Mouse (Mus musculus) spleen, adult 12 weeks (tissue): Measurements from ENCODE around the gene Fer.

Experiments used
- DNase-seq: peaks from one replicate; pipeline ENCODE4 v3.0.0; 2022; ENCODE audit warnings: low spot score

Gene Fer

GRCm38 (mm10) chr17:64086875-64087608 lies 224.2 kb downstream of the Fer start:
- no peak for DNase-seq

GRCm38 (mm10) chr17:64087871-64088270 lies 225.0 kb downstream of the Fer start:
- no peak for DNase-seq

GRCm38 (mm10) chr17:64093716-64094115 lies 230.9 kb downstream of the Fer start:
- no peak for DNase-seq

GRCm38 (mm10) chr17:64096811-64097210 lies 233.9 kb downstream of the Fer start:
- DNase-seq: no peak

- DNase-seq: no peak
Observed at GRCm38 (mm10) chr17:64097788-64098359, 235.0 kb downstream of the Fer start.

DNA sequence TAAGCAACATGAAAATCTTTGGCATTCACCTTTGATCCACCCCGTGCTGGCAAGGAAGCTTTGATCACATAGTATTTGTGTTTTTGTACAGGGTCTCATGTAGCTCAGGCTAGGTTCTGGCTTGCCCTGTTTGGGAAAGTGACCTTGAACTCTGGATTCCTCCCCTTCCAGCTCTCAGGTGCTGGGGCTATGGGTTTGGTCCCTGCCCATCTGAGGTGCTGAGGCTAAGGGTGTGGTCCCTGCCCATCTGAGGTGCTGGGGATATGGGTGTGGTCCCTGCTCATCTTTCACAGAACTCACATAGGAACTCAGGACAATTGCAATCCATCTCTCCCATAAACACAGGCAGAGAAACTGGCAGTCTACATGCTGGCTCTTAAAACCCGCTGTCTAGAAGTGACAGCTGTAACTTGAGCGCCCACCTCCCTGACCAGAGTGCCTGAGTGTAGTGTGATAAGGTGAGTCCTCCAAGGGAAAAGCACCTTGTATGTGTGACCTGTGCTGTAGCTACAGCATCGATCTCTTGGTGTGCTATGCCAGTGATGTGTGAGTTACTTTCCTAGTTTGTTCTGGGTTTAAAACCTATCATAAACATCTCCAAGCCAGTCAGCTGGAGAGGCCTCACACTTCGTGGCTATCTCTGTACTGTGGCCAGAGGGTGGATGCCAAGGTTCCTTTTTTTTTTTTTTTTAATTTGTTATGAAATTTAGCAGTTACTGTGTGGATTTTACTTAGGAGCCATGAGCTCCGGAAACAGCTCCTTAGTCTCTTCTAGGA lies 236.7 kb downstream of the Fer start:
- no peak for DNase-seq

GRCm38 (mm10) chr17:64100172-64100510 lies 237.3 kb downstream of the Fer start:
- no peak for DNase-seq

- no peak for DNase-seq
Observed at GRCm38 (mm10) chr17:64108773-64109172, 245.9 kb downstream of the Fer start.

- no peak for DNase-seq
Observed at GRCm38 (mm10) chr17:64109871-64110270, 247.0 kb downstream of the Fer start.

- no peak for DNase-seq
Observed at GRCm38 (mm10) chr17:64113625-64114024, 250.8 kb downstream of the Fer start.

- no peak for DNase-seq
Observed at GRCm38 (mm10) chr17:64116762-64117161, 253.9 kb downstream of the Fer start.

DNA sequence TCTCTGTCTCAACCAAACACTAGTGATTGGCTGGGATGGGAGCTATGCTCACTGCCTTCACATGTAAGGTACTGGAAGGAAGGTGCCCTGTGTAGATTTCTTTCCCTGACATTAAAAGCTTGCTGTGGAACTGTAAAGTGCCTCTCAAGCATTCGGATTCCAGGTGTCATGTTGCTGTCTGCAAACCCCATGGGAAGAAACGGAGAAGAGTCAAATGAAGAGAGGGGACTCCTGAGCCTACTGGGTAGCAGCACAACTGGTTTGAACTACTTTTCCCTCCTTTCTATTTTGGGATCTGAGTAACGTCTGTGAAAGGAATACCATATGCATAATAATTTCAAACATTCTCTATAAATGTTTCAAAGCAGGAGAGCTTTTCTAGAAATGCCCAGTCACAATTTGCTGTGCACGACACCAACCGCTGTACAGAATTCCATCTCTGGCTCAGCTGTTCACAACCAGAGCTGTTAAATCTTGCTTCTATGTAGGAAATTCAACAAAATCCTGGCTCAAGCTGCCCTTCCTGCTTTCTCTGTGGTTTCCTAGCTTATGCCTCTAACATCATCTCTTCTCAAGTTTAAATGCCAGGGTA lies 256.9 kb downstream of the Fer start:
- DNase-seq: no peak

GRCm38 (mm10) chr17:64122556-64122955 lies 259.7 kb downstream of the Fer start:
- no peak for DNase-seq

GRCm38 (mm10) chr17:64123732-64124131 lies 260.9 kb downstream of the Fer start:
- no peak for DNase-seq

GRCm38 (mm10) chr17:64126904-64127303 lies 264.0 kb downstream of the Fer start:
- DNase-seq: no peak

GRCm38 (mm10) chr17:64129750-64130149 lies 266.9 kb downstream of the Fer start:
- no peak for DNase-seq

- DNase-seq: no peak
Observed at GRCm38 (mm10) chr17:64130356-64130755, 267.5 kb downstream of the Fer start.

DNA sequence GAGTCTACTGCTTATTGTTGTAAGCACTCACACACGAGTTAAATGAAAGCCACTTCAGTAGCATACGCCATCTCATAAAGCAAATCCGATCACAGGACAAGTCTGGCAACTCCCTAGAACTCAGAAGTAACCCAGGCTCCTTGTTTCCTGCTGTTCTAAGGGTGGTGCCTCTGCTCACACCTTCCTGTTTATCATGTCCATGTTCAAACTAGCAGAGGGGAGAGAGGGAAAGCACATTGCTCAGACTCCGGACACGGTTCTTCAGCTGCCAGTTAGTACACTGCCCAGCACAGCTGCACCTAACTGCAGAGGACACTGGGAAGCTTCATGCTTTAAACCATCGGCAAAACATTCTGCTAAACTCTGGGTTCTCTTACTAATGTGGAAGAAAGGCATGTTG lies 269.3 kb downstream of the Fer start:
- no peak for DNase-seq

DNA sequence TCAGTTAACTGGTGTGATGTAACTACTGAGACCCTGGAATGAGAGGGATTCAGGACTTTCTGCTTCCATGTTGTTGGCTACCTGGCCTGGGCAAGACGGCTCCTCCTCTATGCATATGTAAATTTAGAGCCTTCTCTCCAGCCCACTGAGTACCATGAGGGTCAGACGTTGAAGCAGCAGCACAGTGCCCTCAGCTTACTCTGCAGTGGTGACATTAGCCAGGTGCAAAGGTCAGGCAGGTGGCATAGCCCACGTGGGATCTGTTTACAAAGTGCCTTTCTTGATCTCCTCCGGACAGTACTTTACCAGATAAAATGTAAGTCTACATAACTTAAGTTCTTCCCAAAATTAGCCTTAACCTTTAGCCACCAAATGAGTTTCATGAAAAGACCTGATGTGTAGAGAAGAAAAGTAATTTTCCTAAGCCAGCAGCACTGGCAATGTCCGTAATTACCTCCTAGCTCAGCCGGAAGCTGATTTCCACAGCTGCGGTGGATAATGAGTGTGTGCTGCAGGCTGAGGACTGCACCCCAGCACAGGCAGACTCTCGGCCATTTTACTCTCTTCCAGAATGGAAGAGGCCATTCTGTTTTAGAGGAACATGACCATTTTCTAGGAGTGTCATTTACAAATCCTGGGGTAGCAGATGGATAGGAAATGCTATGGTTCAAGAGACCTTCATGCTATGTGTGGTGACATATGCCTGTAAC lies 273.2 kb downstream of the Fer start:
- no peak for DNase-seq

DNA sequence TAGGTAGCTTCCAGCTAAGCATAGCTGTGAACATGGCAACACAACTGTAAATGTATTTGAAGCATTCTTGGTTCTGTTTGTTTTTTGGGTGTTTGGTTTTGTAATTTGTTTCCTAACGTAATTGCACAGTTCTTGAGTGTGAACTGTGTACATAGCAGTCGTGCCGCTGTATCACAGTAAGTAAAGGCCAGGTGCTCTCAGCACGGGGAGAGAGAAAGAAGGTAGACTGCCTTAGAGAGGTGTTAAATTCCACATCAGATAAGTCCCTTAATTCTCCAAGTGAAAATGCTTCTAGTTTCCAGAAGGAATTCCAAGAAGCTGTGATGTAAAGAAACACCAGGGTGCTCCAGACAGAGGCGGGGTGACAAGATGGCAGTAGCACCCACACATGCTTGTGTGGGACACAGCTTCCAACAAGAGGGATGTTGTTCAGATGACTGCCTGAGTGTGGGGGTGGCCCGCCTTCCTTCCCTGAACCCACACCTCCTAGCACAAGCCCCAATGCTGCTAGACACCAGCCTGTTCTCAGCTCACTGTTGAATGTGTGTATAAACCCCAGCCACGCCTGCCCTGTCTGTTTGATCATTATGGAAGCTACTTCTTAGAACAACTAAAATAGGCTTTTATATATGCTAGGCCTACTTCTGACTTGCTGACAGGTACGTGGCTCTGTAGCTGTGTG lies 275.3 kb downstream of the Fer start:
- no peak for DNase-seq

- no peak for DNase-seq
Observed at GRCm38 (mm10) chr17:64139231-64139915, 276.5 kb downstream of the Fer start.
